Mouse (Mus musculus) gastrocnemius, postnatal 25 days (tissue): ENCODE measurements around the gene Crkl. TPM values are rescaled to one million over a fixed set of nuclear protein-coding genes. Genes with fewer than 3 reads are reported as not detected.

Source experiments
- DNase-seq: peaks from one replicate; pipeline ENCODE4 v3.0.0; 2022
- long read RNA-seq, 2 experiments: library from polyadenylated mRNA; stranded (forward); transcript quantifications; one replicate each; pipeline ENCODE4 v2.0.0; 2021
- total RNA-seq, 2 experiments: library from RNA; stranded (reverse); gene quantifications; 1 replicate in 1 of 2; 2 replicates in 1 of 2; pipeline ENCODE4 v1.2.3; 2021

The Crkl gene
- 10 to 100 TPM; 19.2 to 21.6 TPM for total RNA-seq
- long read RNA-seq, experiment 1, full-length matches to known transcripts: 3 of 8 reads
- long read RNA-seq, experiment 1, partial matches to known transcripts: 0 of 8 reads
- long read RNA-seq, experiment 1, other reads (novel, unspliced or antisense): 5 of 8 reads
- long read RNA-seq, experiment 2, full-length matches to known transcripts: 5 of 14 reads
- long read RNA-seq, experiment 2, partial matches to known transcripts: 2 of 14 reads
- long read RNA-seq, experiment 2, other reads (novel, unspliced or antisense): 7 of 14 reads

GRCm38 (mm10) chr16:17451541-17452372, at the start of gene Crkl:
Gene Crkl, plus strand, starts transcription at chr16:17451987.
- peak; percentile 97 for DNase-seq

GRCm38 (mm10) chr16:17402855-17403254, 48.9 kb upstream of the Crkl start:
- DNase-seq: no peak

GRCm38 (mm10) chr16:17405271-17405696, 46.5 kb upstream of the Crkl start:
- peak; percentile 55 for DNase-seq

GRCm38 (mm10) chr16:17405736-17406443, 45.9 kb upstream of the Crkl start, which contains the start of the genes Snap29 and Pi4ka:
Gene Snap29, plus strand, starts transcription at chr16:17405986.
Gene Pi4ka, minus strand, starts transcription at chr16:17406314.
- peak; percentile 100 for DNase-seq

GRCm38 (mm10) chr16:17406512-17407231, 45.1 kb upstream of the Crkl start:
- DNase-seq: no peak

GRCm38 (mm10) chr16:17409046-17409445, 42.7 kb upstream of the Crkl start:
- DNase-seq: no peak

- DNase-seq: no peak
These were observed 41.6 kb upstream of the Crkl start for GRCm38 (mm10) chr16:17410209-17410608.

GRCm38 (mm10) chr16:17423021-17423420, 28.8 kb upstream of the Crkl start:
- no peak for DNase-seq

- no peak for DNase-seq
These were observed 19.2 kb upstream of the Crkl start for GRCm38 (mm10) chr16:17432576-17432975.

GRCm38 (mm10) chr16:17452373-17452715, 557 bp downstream of the Crkl start:
- DNase-seq: no peak

- DNase-seq: no peak
These were observed 5.1 kb downstream of the Crkl start for GRCm38 (mm10) chr16:17456901-17457300.

GRCm38 (mm10) chr16:17460254-17460653, 8.5 kb downstream of the Crkl start:
- no peak for DNase-seq

GRCm38 (mm10) chr16:17461596-17461995, 9.8 kb downstream of the Crkl start:
- DNase-seq: no peak

GRCm38 (mm10) chr16:17463184-17463583, 11.4 kb downstream of the Crkl start:
- no peak for DNase-seq

- DNase-seq: no peak
These were observed 15.3 kb downstream of the Crkl start for GRCm38 (mm10) chr16:17466875-17467663.

- DNase-seq: no peak
These were observed 20.7 kb downstream of the Crkl start for GRCm38 (mm10) chr16:17472498-17472897.

- DNase-seq: no peak
These were observed 22.3 kb downstream of the Crkl start for GRCm38 (mm10) chr16:17474091-17474490.

- DNase-seq: no peak
These were observed 23.0 kb downstream of the Crkl start for GRCm38 (mm10) chr16:17474761-17475160.

- DNase-seq: no peak
These were observed 23.5 kb downstream of the Crkl start for GRCm38 (mm10) chr16:17475326-17475725.

- no peak for DNase-seq
These were observed 26.6 kb downstream of the Crkl start for GRCm38 (mm10) chr16:17478331-17478943.

- DNase-seq: no peak
These were observed 29.7 kb downstream of the Crkl start for GRCm38 (mm10) chr16:17481465-17481864.
